In the genomic region with DNA sequence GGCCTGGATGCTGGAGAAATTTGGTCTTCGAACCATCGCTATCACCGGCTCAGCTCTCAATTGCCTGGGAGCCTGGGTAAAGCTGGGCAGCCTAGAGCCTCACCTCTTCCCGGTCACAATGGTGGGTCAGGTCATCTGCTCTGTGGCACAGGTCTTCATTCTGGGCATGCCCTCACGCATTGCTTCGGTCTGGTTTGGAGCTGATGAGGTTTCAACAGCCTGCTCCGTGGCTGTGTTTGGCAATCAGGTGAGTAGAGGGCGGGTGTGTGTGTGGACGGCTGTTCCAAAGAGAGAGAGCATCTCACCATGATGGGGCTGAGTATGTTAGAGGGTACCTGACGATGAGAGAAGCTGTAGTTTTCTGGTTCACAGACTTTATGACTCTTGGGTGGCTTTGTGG, we compare ENCODE assay signal across 10 mouse cellular contexts. TPM values are rescaled to one million over a fixed set of nuclear protein-coding genes. Genes with fewer than 3 reads are reported as not detected.
A peak's percentile ranks its signal among the peaks of the same experiment; 100 is the strongest.
DNase-seq lines count a peak whose midpoint lies in the region; ATAC-seq lines count a peak whose summit lies in the region.
"Had no signal": no experiment of that assay in that cellular context is flagged by ENCODE, and none has a peak within 500 bp of the region (broad histone marks: within the 10 kb centered on the region; RNA-seq: fewer than 3 reads in every experiment).

No protein-coding gene starts in this region.

- no peak overlapping the region for H3K9ac ChIP-seq in limb, embryonic 12.5 days (replicated peaks)
- H3K9ac ChIP-seq in intestine, embryonic 16.5 days (ENCODE audit: low read depth, low read length), result peak overlapping the region; percentile 66; the same call in 1 of the 2 replicates
- no peak overlapping the region for H3K9ac ChIP-seq in neural tube, embryonic 12.5 days

- no peak for DNase-seq in heart, embryonic 10.5 days (ENCODE audit: low spot score)
- no peak for DNase-seq in heart, postnatal 25 days (ENCODE audit: low spot score)
- no peak for DNase-seq in limb, embryonic 10.5 days (ENCODE audit: low spot score)
- no peak for DNase-seq in natural killer cell, adult 2 months (ENCODE audit: low spot score in 2 of 2)
- DNase-seq in frontal cortex, postnatal 10 days (ENCODE audit: low spot score in 2 of 2), result no peak
- DNase-seq: cerebellum, adult 18-20 months had no signal

- no peaks in the 10 kb centered on the region for H3K9me3 ChIP-seq in heart, embryonic 10.5 days
- H3K9me3 ChIP-seq in limb, embryonic 12.5 days, result no peaks in the 10 kb centered on the region
- H3K9me3 ChIP-seq in limb, embryonic 10.5 days (replicated peaks), result no peaks in the 10 kb centered on the region
- H3K9me3 ChIP-seq in intestine, embryonic 16.5 days (ENCODE audit: control insufficient read depth, low read length), result no peaks in the 10 kb centered on the region
- H3K9me3 ChIP-seq in neural tube, embryonic 12.5 days, result no peaks in the 10 kb centered on the region

- H3K4me1 ChIP-seq in heart, embryonic 10.5 days, result peaks cover 20% of the 10 kb centered on the region
- peaks cover 8% of the 10 kb centered on the region for H3K4me1 ChIP-seq in limb, embryonic 12.5 days (replicated peaks)
- peaks cover 18% of the 10 kb centered on the region for H3K4me1 ChIP-seq in limb, embryonic 10.5 days
- H3K4me1 ChIP-seq in intestine, embryonic 16.5 days (ENCODE audit: control insufficient read depth, insufficient read depth, low read length), result peaks cover 5% of the 10 kb centered on the region; the same call in 1 of the 2 replicates
- peaks cover 12% of the 10 kb centered on the region for H3K4me1 ChIP-seq in neural tube, embryonic 12.5 days

- no peak for ATAC-seq in limb, embryonic 12.5 days (ENCODE audit: insufficient number of reproducible peaks, insufficient read depth, low FRiP score, low TSS enrichment, low read depth)
- no peak for ATAC-seq in intestine, embryonic 16.5 days
- ATAC-seq in neural tube, embryonic 12.5 days (ENCODE audit: low FRiP score, low read depth), result no peak

- no peaks in the 10 kb centered on the region for H3K36me3 ChIP-seq in heart, embryonic 10.5 days
- no peaks in the 10 kb centered on the region for H3K36me3 ChIP-seq in limb, embryonic 12.5 days
- H3K36me3 ChIP-seq in limb, embryonic 10.5 days, result no peaks in the 10 kb centered on the region
- H3K36me3 ChIP-seq in intestine, embryonic 16.5 days (ENCODE audit: control insufficient read depth, insufficient read depth, low read length), result no peaks in the 10 kb centered on the region
- no peaks in the 10 kb centered on the region for H3K36me3 ChIP-seq in neural tube, embryonic 12.5 days

- H3K4me3 ChIP-seq in heart, embryonic 10.5 days, result peak overlapping the region; percentile 69
- peak overlapping the region; percentile 51; the same call in 1 of the 2 replicates for H3K4me3 ChIP-seq in limb, embryonic 12.5 days (replicated peaks)
- H3K4me3 ChIP-seq in limb, embryonic 10.5 days, result no peak overlapping the region
- H3K4me3 ChIP-seq in intestine, embryonic 16.5 days (ENCODE audit: low read length), result peak overlapping the region; percentile 58; the same call in 1 of the 2 replicates
- H3K4me3 ChIP-seq in neural tube, embryonic 12.5 days, result no peak overlapping the region

- intact Hi-C loops in heart, postnatal 25 days (cut with DNase I), result loop anchor here (5.0 kb wide), 1 partner anchor 330 kb away; a partner anchor contains a TSS

- WGBS in heart, embryonic 10.5 days, result 77% methylated on average over 10 of the region's 10 CpGs
- WGBS in limb, embryonic 12.5 days, result 86% methylated on average over 10 of the region's 10 CpGs
- 86% methylated on average over 10 of the region's 10 CpGs for WGBS in limb, embryonic 10.5 days
- 72% methylated on average over 10 of the region's 10 CpGs for WGBS in intestine, embryonic 16.5 days
- 90% methylated on average over 10 of the region's 10 CpGs for WGBS in neural tube, embryonic 12.5 days

- peaks cover 15% of the 10 kb centered on the region for H3K27me3 ChIP-seq in heart, embryonic 10.5 days (ENCODE audit: insufficient read depth, poor library complexity, severe bottlenecking)
- H3K27me3 ChIP-seq in limb, embryonic 12.5 days, result peaks cover 24% of the 10 kb centered on the region
- peaks cover 23% of the 10 kb centered on the region for H3K27me3 ChIP-seq in limb, embryonic 10.5 days (ENCODE audit: low read depth, poor library complexity, severe bottlenecking)
- H3K27me3 ChIP-seq in intestine, embryonic 16.5 days (replicated peaks; ENCODE audit: control insufficient read depth, insufficient read depth, low read length), result 0 out of 2 replicates have a peak, but pooled peaks cover 2% of the 10 kb centered on the region
- peaks cover 14% of the 10 kb centered on the region for H3K27me3 ChIP-seq in neural tube, embryonic 12.5 days (replicated peaks)

- H3K27ac ChIP-seq in heart, embryonic 10.5 days, result no peak overlapping the region
- no peak overlapping the region for H3K27ac ChIP-seq in limb, embryonic 12.5 days
- H3K27ac ChIP-seq in limb, embryonic 10.5 days, result no peak overlapping the region
- no peak overlapping the region for H3K27ac ChIP-seq in intestine, embryonic 16.5 days (ENCODE audit: low read length)
- no peak overlapping the region for H3K27ac ChIP-seq in neural tube, embryonic 12.5 days

- peak overlapping the region; percentile 88 for H3K4me2 ChIP-seq in limb, embryonic 12.5 days
- H3K4me2 ChIP-seq in intestine, embryonic 16.5 days (ENCODE audit: low read depth, low read length), result peak overlapping the region; percentile 100; the same call in 1 of the 2 replicates
- peak overlapping the region; percentile 94 for H3K4me2 ChIP-seq in neural tube, embryonic 12.5 days (replicated peaks)

RNA-seq across cellular contexts. Expression of a gene that starts 1.0 kb away (rescaled TPM):
- polyA plus RNA-seq in heart, embryonic 10.5 days (2016; fragmentation: Nextera tagmentation; extraction: Ambion mirVana), result 4.9 and 7.8 TPM in 2 replicates
- 1 to 10 TPM; 1.9 to 2.7 TPM for total RNA-seq in heart, postnatal 25 days (2021)
- 1.8 and 2.1 TPM in 2 replicates for polyA plus RNA-seq in limb, embryonic 12.5 days (2016; fragmentation: Nextera tagmentation; extraction: Ambion mirVana)
- 0.41 and 0.93 TPM in 2 replicates for polyA plus RNA-seq in limb, embryonic 10.5 days (2016; fragmentation: Nextera tagmentation; extraction: Ambion mirVana)
- polyA plus RNA-seq in intestine, embryonic 16.5 days (2015; fragmentation: Nextera tagmentation; extraction: Ambion mirVana), result 3.8 and 5.5 TPM in 2 replicates
- 2.6 and 2.8 TPM in 2 replicates for polyA plus RNA-seq in neural tube, embryonic 12.5 days (2016; fragmentation: Nextera tagmentation; extraction: Ambion mirVana)
- total RNA-seq: megakaryocyte progenitor cell, adult 5-6 weeks had no signal

Comparison
In these comparisons a context has a peak if more than half of its experiments do, and no peak if none do; other contexts are left out.
1. H3K4me3 ChIP-seq: peak in heart, embryonic 10.5 days (single experiment), limb, embryonic 12.5 days (single experiment) and intestine, embryonic 16.5 days (single experiment); none in limb, embryonic 10.5 days (single experiment) and neural tube, embryonic 12.5 days (single experiment).
2. Peak in every context shown above with its lines, with median percentiles within 50 percentile points of each other: H3K4me2 ChIP-seq.